ENCODE assay signal across 22 mouse cellular contexts in genomic region chr13:102886147-102886546, GRCm38 (mm10).
DNase-seq lines count a peak whose midpoint lies in the region; ATAC-seq and TF ChIP-seq lines count a peak whose summit lies in the region.
"Had no signal": no experiment of that assay in that cellular context is flagged by ENCODE, and none has a peak within 500 bp of the region (broad histone marks: within the 10 kb centered on the region; RNA-seq: fewer than 3 reads in every experiment).

No protein-coding gene starts in this region.

- in situ Hi-C loops in CH12.LX (cut with MboI; ENCODE audit: low pct_ligation_motif_present, low pct_unique_long_range_greater_than_20kb, low sequenced_read_pairs) = no loop called here

- H3K4me2 ChIP-seq in forebrain, postnatal 0 days (ENCODE audit: low read depth) = no peak overlapping the region
- H3K4me2 ChIP-seq in forebrain, embryonic 14.5 days (ENCODE audit: low read length) = no peak overlapping the region
- H3K4me2 ChIP-seq in CH12.LX (ENCODE audit: insufficient read depth, low read depth, poor library complexity, severe bottlenecking) = peak overlapping the region; percentile 18; the same call in 1 of the 2 replicates
- H3K4me2 ChIP-seq: embryonic facial prominence, embryonic 13.5 days; forebrain, embryonic 12.5 days; heart, embryonic 13.5 days; hindbrain, embryonic 12.5 days had no signal

- peak overlapping the region; percentile 15; the same call in 1 of the 2 replicates for H3K27ac ChIP-seq in forebrain, postnatal 0 days (ENCODE audit: low read depth, low read length)
- no peak overlapping the region for H3K27ac ChIP-seq in forebrain, embryonic 14.5 days (ENCODE audit: low read depth, low read length)
- no peak overlapping the region for H3K27ac ChIP-seq in CH12.LX (ENCODE audit: insufficient read depth, low read depth)
- H3K27ac ChIP-seq: embryonic facial prominence, embryonic 13.5 days; forebrain, embryonic 12.5 days; heart, embryonic 13.5 days; hindbrain, embryonic 12.5 days had no signal

- no peak for DNase-seq in forebrain, postnatal 0 days
- DNase-seq in forebrain, embryonic 14.5 days (ENCODE audit: low spot score) = no peak
- DNase-seq in CH12.LX (ENCODE audit: extremely low read depth) = no peak
- no peak for DNase-seq in natural killer cell, adult 2 months (ENCODE audit: low spot score in 2 of 2)
- DNase-seq in embryo, embryonic 10.5 days (ENCODE audit: low spot score) = no peak
- no peak for DNase-seq in thymus, postnatal 36 days
- DNase-seq: adrenal gland, postnatal 10 days; cerebellum, adult 11 months; cerebellum, adult 8-10 months; cerebellum, postnatal 14 days; gastrocnemius, adult 2 months; gastrocnemius, postnatal 25 days; heart, adult 18-20 months; heart, postnatal 36 days; kidney, adult 11 months had no signal

- TF ChIP-seq EP300 in CH12.LX (IDR thresholded peaks at IDR 0.05; ENCODE audit: low read length) = no peak

- no peak overlapping the region for H3K4me3 ChIP-seq in forebrain, postnatal 0 days (ENCODE audit: low read depth, low read length)
- no peak overlapping the region for H3K4me3 ChIP-seq in forebrain, embryonic 14.5 days (ENCODE audit: low read depth, low read length)
- no peak overlapping the region for H3K4me3 ChIP-seq in CH12.LX (replicated peaks in 1 of 3; ENCODE audit: low read depth in 2 of 3, low read length in 2 of 3, poor library complexity in 1 of 3)
- H3K4me3 ChIP-seq: embryonic facial prominence, embryonic 13.5 days; forebrain, embryonic 12.5 days; gastrocnemius, adult 2 months; heart, embryonic 13.5 days; hindbrain, embryonic 12.5 days had no signal

- TF ChIP-seq RAD21 in CH12.LX (IDR thresholded peaks at IDR 0.05; ENCODE audit: low read depth, low read length) = no peak

- H3K4me1 ChIP-seq in forebrain, postnatal 0 days (ENCODE audit: insufficient read depth) = 0 out of 2 replicates have a peak, but pooled peaks cover 6% of the 10 kb centered on the region
- no peaks in the 10 kb centered on the region for H3K4me1 ChIP-seq in forebrain, embryonic 14.5 days (ENCODE audit: control insufficient read depth, insufficient read depth, low read length)
- peaks cover 11 to 16% of the 10 kb centered on the region in 2 experiments; a peak in 3 of 4 replicates for H3K4me1 ChIP-seq in CH12.LX (ENCODE audit: control insufficient read depth in 1 of 2, insufficient read depth in 2 of 2)
- H3K4me1 ChIP-seq: hindbrain, embryonic 12.5 days had no signal

- no peaks in the 10 kb centered on the region for H3K9me3 ChIP-seq in forebrain, postnatal 0 days (ENCODE audit: low read length)
- H3K9me3 ChIP-seq in forebrain, embryonic 14.5 days (replicated peaks; ENCODE audit: control insufficient read depth, low read length) = no peaks in the 10 kb centered on the region
- H3K9me3 ChIP-seq in CH12.LX (replicated peaks; ENCODE audit: low read length) = no peaks in the 10 kb centered on the region
- H3K9me3 ChIP-seq: embryonic facial prominence, embryonic 13.5 days; forebrain, embryonic 12.5 days; heart, embryonic 13.5 days; hindbrain, embryonic 12.5 days had no signal

- 78% methylated on average over 4 of the region's 4 CpGs for WGBS in forebrain, postnatal 0 days
- WGBS in forebrain, embryonic 14.5 days = 87% methylated on average over 4 of the region's 4 CpGs

- no peak for TF ChIP-seq CTCF in forebrain, postnatal 0 days (IDR thresholded peaks at IDR 0.05; ENCODE audit: low read depth)
- no peak for TF ChIP-seq CTCF in CH12.LX (conservative IDR thresholded peaks at IDR 0.05 in 1 of 2, IDR thresholded peaks at IDR 0.05 in 1 of 2; ENCODE audit: low read depth in 2 of 2, low read length in 2 of 2)

- H3K36me3 ChIP-seq in forebrain, postnatal 0 days (ENCODE audit: insufficient read depth) = no peaks in the 10 kb centered on the region
- H3K36me3 ChIP-seq in forebrain, embryonic 14.5 days (ENCODE audit: control insufficient read depth, insufficient read depth, low read length) = no peaks in the 10 kb centered on the region
- H3K36me3 ChIP-seq in CH12.LX (replicated peaks in 1 of 2; ENCODE audit: control insufficient read depth in 1 of 2, insufficient read depth in 1 of 2, low read length in 1 of 2) = peaks cover 0 to 6% of the 10 kb centered on the region in 2 experiments
- H3K36me3 ChIP-seq: embryonic facial prominence, embryonic 13.5 days; forebrain, embryonic 12.5 days; hindbrain, embryonic 12.5 days had no signal

- dilution Hi-C loops in CH12.LX (cut with MboI; ENCODE audit: extremely low pct_ligation_motif_present, extremely low pct_unique_long_range_greater_than_20kb, low sequenced_read_pairs) = no loop called here

- H3K9ac ChIP-seq in forebrain, postnatal 0 days = no peak overlapping the region
- no peak overlapping the region for H3K9ac ChIP-seq in forebrain, embryonic 14.5 days (ENCODE audit: low read length)
- no peak overlapping the region for H3K9ac ChIP-seq in CH12.LX (ENCODE audit: insufficient read depth, low read depth)
- H3K9ac ChIP-seq: embryonic facial prominence, embryonic 13.5 days; forebrain, embryonic 12.5 days; heart, embryonic 13.5 days; hindbrain, embryonic 12.5 days had no signal

- H3K79me2 ChIP-seq in CH12.LX (replicated peaks; ENCODE audit: control insufficient read depth, extremely low read depth, insufficient read depth, poor library complexity, severe bottlenecking) = peaks cover 26% of the 10 kb centered on the region

- ATAC-seq in forebrain, postnatal 0 days = no peak
- no peak for ATAC-seq in forebrain, embryonic 14.5 days
- ATAC-seq in hematopoietic stem cell, adult 5-6 weeks (replicated peaks in 1 of 2; ENCODE audit: insufficient read depth in 1 of 2, low FRiP score in 2 of 2, low TSS enrichment in 1 of 2, low read depth in 1 of 2, poor library complexity in 2 of 2, severe bottlenecking in 2 of 2) = peak; percentile 30 to 46; a peak in 2 of 4 replicates
- ATAC-seq: hindbrain, embryonic 16.5 days; inflammation-experienced regulatory T-cells, adult 6 months had no signal

- no peak for TF ChIP-seq POLR2A in CH12.LX (IDR thresholded peaks at IDR 0.05; ENCODE audit: low read depth, low read length)

- no peaks in the 10 kb centered on the region for H3K27me3 ChIP-seq in forebrain, postnatal 0 days (ENCODE audit: insufficient read depth, low read length)
- H3K27me3 ChIP-seq in forebrain, embryonic 14.5 days (replicated peaks; ENCODE audit: control insufficient read depth, insufficient read depth, low read length) = no peaks in the 10 kb centered on the region
- no peaks in the 10 kb centered on the region for H3K27me3 ChIP-seq in CH12.LX (replicated peaks)
- H3K27me3 ChIP-seq: embryonic facial prominence, embryonic 13.5 days; forebrain, embryonic 12.5 days; heart, embryonic 13.5 days; hindbrain, embryonic 12.5 days had no signal

TF ChIP-seq in CH12.LX, 34 proteins besides CTCF, POLR2A, EP300 and RAD21:
- TF ChIP-seq ETS1 (conservative IDR thresholded peaks at IDR 0.05; ENCODE audit: low read depth, low read length) = no peak
- TF ChIP-seq NRF1 (IDR thresholded peaks at IDR 0.05; ENCODE audit: low read depth, low read length) = no peak
- TF ChIP-seq CHD2 (IDR thresholded peaks at IDR 0.05; ENCODE audit: low read length) = no peak
- TF ChIP-seq MAFK (IDR thresholded peaks at IDR 0.05; ENCODE audit: insufficient replicate concordance, low read length) = no peak
- TF ChIP-seq GABPA (IDR thresholded peaks at IDR 0.05; ENCODE audit: insufficient replicate concordance, low read depth, low read length) = no peak
- TF ChIP-seq JUND (conservative IDR thresholded peaks at IDR 0.05; ENCODE audit: low read depth, low read length) = no peak
TF ChIP-seq in CH12.LX: peak in this region for 0.

Comparison
In these comparisons a context has a peak if more than half of its experiments do, and no peak if none do; other contexts are left out.
1. ATAC-seq: peak in hematopoietic stem cell, adult 5-6 weeks (2 of 2); none in forebrain, postnatal 0 days (single experiment) and forebrain, embryonic 14.5 days (single experiment).